Mouse (Mus musculus) kidney, postnatal 10 days (tissue): Measurements from ENCODE around the gene Kcnk5.
A peak's percentile ranks its signal among the peaks of the same experiment; 100 is the strongest.

ENCODE experiments used
- DNase-seq: peaks from one replicate; pipeline ENCODE4 v3.0.0; 2021; ENCODE audit warnings: mixed read lengths

The Kcnk5 gene

GRCm38 (mm10) chr14:20113189-20113961 is 68.2 kb downstream of the Kcnk5 start:
- no peak for DNase-seq

- no peak for DNase-seq
Measured at GRCm38 (mm10) chr14:20112218-20112617, 69.4 kb downstream of the Kcnk5 start.

GRCm38 (mm10) chr14:20110945-20111344 is 70.7 kb downstream of the Kcnk5 start:
- no peak for DNase-seq

GRCm38 (mm10) chr14:20106271-20106670 is 75.3 kb downstream of the Kcnk5 start:
- no peak for DNase-seq

- DNase-seq, result peak; percentile 42
Measured at GRCm38 (mm10) chr14:20103207-20103606, 78.4 kb downstream of the Kcnk5 start.

- DNase-seq, result peak; percentile 71
Measured at GRCm38 (mm10) chr14:20098061-20098460, 83.5 kb downstream of the Kcnk5 start.

- no peak for DNase-seq
Measured at GRCm38 (mm10) chr14:20094942-20095341, 86.7 kb downstream of the Kcnk5 start.

- DNase-seq, result peak; percentile 84
Measured at GRCm38 (mm10) chr14:20093493-20093892, 88.1 kb downstream of the Kcnk5 start.
